Mouse (Mus musculus) liver, postnatal 0 days (tissue): ENCODE measurements around the gene Gabpb2. TPM values are rescaled to one million over a fixed set of nuclear protein-coding genes. Genes with fewer than 3 reads are reported as not detected.
"Not testable (repeated sequence)": the region's sequence is repeated elsewhere in the genome, so short reads cannot be mapped to it uniquely, and the experiment has no call there.

Source experiments
- ATAC-seq: fragments of 200-750 bp; cut with Nextera tagmentation; 2 replicates; pipeline ENCODE4 v1.8.0; 2017; ENCODE audit warnings: mild to moderate bottlenecking, moderate library complexity
- DNase-seq: peaks from one replicate; pipeline ENCODE4 v3.0.0-alpha.2; 2016
- H3K27ac ChIP-seq: fragments of 300-500 bp; sonication (generic); 2 replicates; pipeline ENCODE4 v1.5.1; 2014; ENCODE audit warnings: antibody characterized with exemption, moderate library complexity, mild to moderate bottlenecking, low read depth
- H3K27me3 ChIP-seq: fragments of 300-500 bp; sonication (generic); 2 replicates; pipeline ENCODE4 v1.6.1; 2014; ENCODE audit warnings: low read length, control low read depth, mixed read lengths; ENCODE audit not compliant: insufficient read depth
- H3K36me3 ChIP-seq: fragments of 300-500 bp; sonication (generic); replicated peaks from 2 replicates; pipeline ENCODE4 v1.6.1; 2014; ENCODE audit warnings: mild to moderate bottlenecking, control low read depth, low read length, moderate library complexity, mixed read lengths; ENCODE audit not compliant: insufficient read depth
- H3K4me1 ChIP-seq: fragments of 300-500 bp; sonication (generic); 2 replicates; pipeline ENCODE4 v1.6.1; 2014; ENCODE audit warnings: antibody characterized with exemption, mild to moderate bottlenecking, control low read depth; ENCODE audit not compliant: insufficient read depth
- H3K4me2 ChIP-seq: fragments of 300-500 bp; sonication (generic); 2 replicates; pipeline ENCODE4 v1.6.1; 2014; ENCODE audit warnings: low read depth, mild to moderate bottlenecking, low read length, moderate library complexity, mixed read lengths
- H3K4me3 ChIP-seq: fragments of 300-500 bp; sonication (generic); 2 replicates; pipeline ENCODE4 v1.5.1; 2014; ENCODE audit warnings: low read depth, low read length
- H3K9ac ChIP-seq: fragments of 300-500 bp; sonication (generic); replicated peaks from 2 replicates; pipeline ENCODE4 v1.6.1; 2014; ENCODE audit warnings: mild to moderate bottlenecking, moderate library complexity
- H3K9me3 ChIP-seq: fragments of 300-500 bp; sonication (generic); 2 replicates; pipeline ENCODE4 v1.6.1; 2016; ENCODE audit warnings: mild to moderate bottlenecking, control low read depth, low read length, mixed read lengths
- CTCF ChIP-seq: sonication (generic); IDR thresholded peaks from 2 replicates; pipeline ENCODE4 v1.5.1; 2016; ENCODE audit warnings: antibody characterized with exemption, low read depth
- EP300 ChIP-seq: IDR thresholded peaks from 2 replicates; pipeline ENCODE4 v1.6.1; 2016; ENCODE audit warnings: antibody characterized with exemption, low read depth, mild to moderate bottlenecking
- WGBS: fragments of 180-500 bp; shearing (Covaris S2); extraction: QIAGEN DNeasy Blood & Tissue Kit; methylation state at CpG from one replicate; pipeline ENCODE4 v1.1.7; 2014; ENCODE audit not compliant: insufficient replicate concordance; 5-methylcytosine and 5-hydroxymethylcytosine counted together
- polyA plus RNA-seq: library from polyadenylated mRNA; unstranded; fragments of >200 nt; fragmentation: Nextera tagmentation; extraction: Ambion mirVana; gene quantifications from 2 replicates; pipeline ENCODE4 v1.2.1, GENCODE M21; 2015

Gene Gabpb2
- polyA plus RNA-seq, 1 experiment from 2014 or later: 3.9 TPM

GRCm38 (mm10) chr3:95213609-95213975, 4.1 kb downstream of the Gabpb2 start:
- Histone ChIP-seq H3K4me2 (no peak overlapping the region), H3K4me3 (no peak overlapping the region), H3K36me3 (peaks cover 30% of the 10 kb centered on the region), H3K27ac (peak overlapping the region; percentile 86), H3K9me3 (no peaks in the 10 kb centered on the region), H3K27me3 (no peaks in the 10 kb centered on the region), H3K9ac (no peak overlapping the region), H3K4me1 (peaks cover 21% of the 10 kb centered on the region)
- no peak for TF ChIP-seq CTCF
- no peak for TF ChIP-seq EP300
- DNase-seq: no peak
- WGBS: 67% methylated on average over 1 of the region's 1 CpGs
- peak; percentile 40 for ATAC-seq

DNA sequence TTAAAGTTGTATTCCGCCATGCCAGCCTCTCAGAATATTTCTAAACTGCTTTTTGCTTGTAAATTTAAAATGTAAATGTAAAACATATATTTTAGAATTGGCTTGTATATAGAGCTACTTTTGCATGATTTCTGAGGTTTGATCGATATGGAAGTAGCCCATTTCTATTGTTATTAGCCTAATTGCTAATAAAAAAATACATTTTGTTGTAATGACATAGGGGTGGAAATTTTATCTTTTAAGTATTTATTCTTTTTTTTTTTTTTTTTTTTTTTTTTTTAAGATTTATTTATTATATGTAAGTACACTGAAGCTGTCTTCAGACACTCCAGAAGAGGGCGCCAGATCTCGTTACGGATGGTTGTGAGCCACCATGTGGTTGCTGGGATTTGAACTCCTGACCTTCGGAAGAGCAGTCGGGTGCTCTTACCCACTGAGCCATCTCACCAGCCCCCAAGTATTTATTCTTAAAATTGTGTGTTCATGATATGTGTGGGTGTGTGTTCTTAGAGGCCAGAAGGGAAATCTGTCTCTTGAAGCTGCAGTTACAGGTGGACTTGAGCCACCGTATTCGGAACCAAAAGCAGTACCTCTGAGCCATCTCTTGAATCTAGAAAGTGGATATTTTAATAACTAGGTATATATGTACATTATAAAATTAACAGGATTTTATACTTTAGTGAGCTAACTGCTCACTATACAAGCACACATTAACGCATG, 4.7 kb downstream of the Gabpb2 start:
- not testable (repeated sequence) for DNase-seq, H3K27me3 ChIP-seq, H3K4me2 ChIP-seq, H3K9me3 ChIP-seq, ATAC-seq, H3K9ac ChIP-seq, H3K4me3 ChIP-seq
- Histone ChIP-seq H3K27ac (peak overlapping the region; percentile 35; the same call in 1 of the 2 replicates), H3K4me1 (peaks cover 15% of the 10 kb centered on the region), H3K36me3 (peaks cover 33% of the 10 kb centered on the region)
- WGBS: 81% methylated on average over 7 of the region's 10 CpGs
- TF ChIP-seq CTCF: peak; percentile 12; the same call in 1 of the 2 replicates

DNA sequence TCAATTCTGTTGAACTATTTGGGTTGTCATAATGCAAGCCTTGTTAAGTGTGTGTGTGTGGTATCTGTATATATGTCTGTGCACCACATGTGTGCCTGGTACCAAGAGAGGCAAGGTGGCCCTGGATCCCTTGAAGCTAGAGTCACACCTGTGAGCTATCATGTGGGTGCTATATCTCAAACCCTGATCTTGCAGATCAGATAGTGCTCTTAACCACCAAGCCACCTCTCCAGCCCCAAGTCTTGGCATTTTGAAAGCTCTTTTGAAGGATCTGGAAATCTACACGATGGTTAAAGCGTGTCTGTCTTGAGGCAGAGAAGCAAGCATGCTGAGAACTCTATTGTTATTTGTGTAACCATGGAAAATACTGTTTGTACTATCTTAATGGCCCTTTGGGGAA, 7.1 kb downstream of the Gabpb2 start:
- Histone ChIP-seq H3K9ac (no peak overlapping the region), H3K4me1 (peaks cover 6% of the 10 kb centered on the region), H3K27ac (no peak overlapping the region), H3K36me3 (peaks cover 47% of the 10 kb centered on the region), H3K4me2 (no peak overlapping the region), H3K27me3 (no peaks in the 10 kb centered on the region), H3K4me3 (no peak overlapping the region), H3K9me3 (no peaks in the 10 kb centered on the region)
- WGBS: 83% methylated on average over 2 of the region's 2 CpGs
- no peak for DNase-seq
- TF ChIP-seq CTCF (no peak), EP300 (no peak)
- ATAC-seq: no peak

DNA sequence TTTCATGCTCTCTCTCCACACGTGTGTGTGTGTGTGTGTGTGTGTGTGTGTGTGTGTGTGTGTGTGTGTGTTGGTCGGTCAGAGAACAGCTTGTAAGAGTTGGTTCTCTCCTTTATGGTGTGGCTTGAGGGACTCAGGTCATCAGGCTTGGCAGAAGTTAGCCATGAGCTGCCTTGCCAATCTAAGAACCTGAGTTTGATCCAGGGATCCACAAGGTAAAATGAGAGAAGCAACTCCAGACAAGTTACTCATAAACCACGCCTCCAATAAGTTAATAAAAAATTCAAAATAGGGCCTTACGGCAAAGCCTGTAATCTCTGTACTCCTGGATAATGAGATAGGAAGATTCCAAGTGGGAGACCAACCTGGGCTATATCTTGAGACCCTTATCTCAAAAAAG, 9.4 kb downstream of the Gabpb2 start:
- H3K9ac ChIP-seq: no peak overlapping the region
- no peak overlapping the region for H3K4me2 ChIP-seq
- H3K27ac ChIP-seq: no peak overlapping the region
- no peaks in the 10 kb centered on the region; the same call in 1 of the 2 replicates for H3K4me1 ChIP-seq
- WGBS: 72% methylated on average over 4 of the region's 4 CpGs
- no peak for ATAC-seq
- H3K9me3 ChIP-seq: no peaks in the 10 kb centered on the region
- no peak overlapping the region for H3K4me3 ChIP-seq
- H3K27me3 ChIP-seq: no peaks in the 10 kb centered on the region
- no peak for DNase-seq
- H3K36me3 ChIP-seq: peaks cover 56% of the 10 kb centered on the region
- TF ChIP-seq EP300 (no peak), CTCF (no peak)

- 86% methylated on average over 6 of the region's 6 CpGs for WGBS
- H3K4me1 ChIP-seq: no peaks in the 10 kb centered on the region; the same call in 1 of the 2 replicates
- no peak overlapping the region for H3K4me3 ChIP-seq
- H3K4me2 ChIP-seq: no peak overlapping the region
- ATAC-seq (no peak), DNase-seq (no peak)
- H3K9me3 ChIP-seq: no peaks in the 10 kb centered on the region
- no peaks in the 10 kb centered on the region for H3K27me3 ChIP-seq
- H3K36me3 ChIP-seq: peaks cover 83% of the 10 kb centered on the region
- no peak for TF ChIP-seq CTCF
- H3K9ac ChIP-seq: no peak overlapping the region
- H3K27ac ChIP-seq: no peak overlapping the region
Measured at GRCm38 (mm10) chr3:95203880-95204279, 13.8 kb downstream of the Gabpb2 start.

- no peak overlapping the region for H3K9ac ChIP-seq
- peaks cover 93% of the 10 kb centered on the region for H3K36me3 ChIP-seq
- no peak overlapping the region for H3K4me3 ChIP-seq
- H3K27me3 ChIP-seq: no peaks in the 10 kb centered on the region
- H3K4me1 ChIP-seq: no peaks in the 10 kb centered on the region
- WGBS: 86% methylated on average over 2 of the region's 2 CpGs
- H3K27ac ChIP-seq: no peak overlapping the region
- H3K4me2 ChIP-seq: no peak overlapping the region
- ATAC-seq (no peak), DNase-seq (no peak)
- TF ChIP-seq EP300 (no peak), CTCF (no peak)
- H3K9me3 ChIP-seq: no peaks in the 10 kb centered on the region
Measured at GRCm38 (mm10) chr3:95200562-95200961, 17.2 kb downstream of the Gabpb2 start.
